Mouse (Mus musculus) lung, adult 2 months (tissue): ENCODE measurements around the gene Usp33. TPM values are rescaled to one million over a fixed set of nuclear protein-coding genes. Genes with fewer than 3 reads are reported as not detected.

Experiments
- DNase-seq: peaks from one replicate; pipeline ENCODE4 v3.0.0; 2022
- H3K4me1 ChIP-seq: fragments of 200-500 bp; 2 replicates; pipeline ENCODE4 v1.6.1; 2011; ENCODE audit warnings: low read length; ENCODE audit not compliant: control insufficient read depth, insufficient read depth
- H3K4me3 ChIP-seq: fragments of 200-500 bp; replicated peaks from 2 replicates; pipeline ENCODE3; 2011; ENCODE audit warnings: low read depth, mild to moderate bottlenecking, control low read depth, low read length; ENCODE audit errors: extremely low read depth
- CTCF ChIP-seq: fragments of 200-500 bp; IDR thresholded peaks from 2 replicates; pipeline ENCODE4 v1.5.1; 2011; ENCODE audit warnings: mild to moderate bottlenecking, low read length, control low read depth; ENCODE audit not compliant: insufficient read depth
- POLR2A ChIP-seq: fragments of 200-500 bp; IDR thresholded peaks from 2 replicates; pipeline ENCODE4 v1.6.1; 2011; ENCODE audit warnings: low read depth, mild to moderate bottlenecking, control low read depth, low read length, borderline replicate concordance; ENCODE audit errors: extremely low read depth
- WGBS: fragments of 180-500 bp; shearing (Covaris S2); methylation state at CpG from one replicate; pipeline ENCODE4 v1.1.7; 2018; 5-methylcytosine and 5-hydroxymethylcytosine counted together
- polyA plus RNA-seq: library from polyadenylated mRNA; depleted of rRNA; stranded (reverse); fragments of >200 nt; gene quantifications from 2 replicates; pipeline ENCODE4 v1.2.3, GENCODE M21; 2012; rRNA removed

Gene Usp33
- polyA plus RNA-seq, 1 experiment, result 26.6 TPM

- WGBS, result 96% methylated on average over 7 of the region's 7 CpGs
- H3K4me3 ChIP-seq, result no peak overlapping the region
- TF ChIP-seq CTCF, result no peak
- no peaks in the 10 kb centered on the region for H3K4me1 ChIP-seq
- no peak for DNase-seq
These were observed 91.8 kb downstream of the Usp33 start for GRCm38 (mm10) chr3:152438068-152438467.

GRCm38 (mm10) chr3:152442795-152443194, 96.5 kb downstream of the Usp33 start:
- TF ChIP-seq CTCF (no peak), POLR2A (no peak)
- no peak for DNase-seq
- no peaks in the 10 kb centered on the region for H3K4me1 ChIP-seq
- 83% methylated on average over 4 of the region's 4 CpGs for WGBS
- no peak overlapping the region for H3K4me3 ChIP-seq

Other genes with a start within 250 kb of the Usp33 start
- 20.1 and 36.6 TPM in 2 replicates for gene Gipc2, start 180.2 kb upstream of the Usp33 start, polyA plus RNA-seq
- gene Dnajb4, start 136.2 kb upstream of the Usp33 start, polyA plus RNA-seq, result 3.8 and 8.3 TPM in 2 replicates
- gene Fubp1, start 136.1 kb upstream of the Usp33 start, polyA plus RNA-seq, result 59.9 and 66.2 TPM in 2 replicates
- gene Nexn, start 80.1 kb upstream of the Usp33 start, polyA plus RNA-seq, result 0.34 and 1.1 TPM in 2 replicates
- gene Miga1, start 6.1 kb upstream of the Usp33 start, polyA plus RNA-seq, result 9.5 and 11.6 TPM in 2 replicates
- 13.9 and 19.7 TPM in 2 replicates for gene Zzz3, start 49.0 kb downstream of the Usp33 start, polyA plus RNA-seq